Mouse (Mus musculus) lung, adult 2 months (tissue): ENCODE measurements around the gene Calm3.

Source experiments
- CTCF ChIP-seq: fragments of 200-500 bp; IDR thresholded peaks from 2 replicates; pipeline ENCODE4 v1.5.1; 2011; ENCODE audit warnings: mild to moderate bottlenecking, low read length, control low read depth; ENCODE audit not compliant: insufficient read depth
- POLR2A ChIP-seq: fragments of 200-500 bp; IDR thresholded peaks from 2 replicates; pipeline ENCODE4 v1.6.1; 2011; ENCODE audit warnings: low read depth, mild to moderate bottlenecking, control low read depth, low read length, borderline replicate concordance; ENCODE audit errors: extremely low read depth

- no peak for TF ChIP-seq POLR2A
- TF ChIP-seq CTCF, result no peak
Measured at GRCm38 (mm10) chr7:16946441-16947348, 22.8 kb upstream of the Calm3 start.
